Mouse (Mus musculus): ENCODE results near the gene Tbx10.
"Not testable (repeated sequence)": the region's sequence is repeated elsewhere in the genome, so short reads cannot be mapped to it uniquely, and the experiment has no call there.

Tbx10 gene

DNA sequence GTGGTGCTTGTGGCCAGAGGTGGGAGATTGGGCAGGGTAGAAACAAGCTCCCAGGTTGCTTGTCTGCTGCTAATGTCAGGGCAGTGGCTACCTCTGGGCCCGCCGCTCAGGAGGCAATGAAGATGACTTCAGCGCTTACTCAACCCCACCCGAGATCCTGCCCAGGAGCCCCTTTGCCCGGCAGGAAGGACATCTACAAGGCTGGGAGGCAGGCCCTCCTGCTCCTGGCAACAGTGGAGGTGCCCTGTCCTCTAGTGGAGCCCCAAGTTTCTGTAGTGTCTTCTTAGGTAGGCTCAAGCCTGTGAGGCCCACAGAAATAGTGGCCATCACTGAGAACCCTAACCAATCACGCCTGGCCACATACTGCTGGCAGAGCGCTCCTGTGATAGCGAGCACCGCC, 12.5 kb downstream of the Tbx10 start:
- peak; percentile 27 for DNase-seq

DNA sequence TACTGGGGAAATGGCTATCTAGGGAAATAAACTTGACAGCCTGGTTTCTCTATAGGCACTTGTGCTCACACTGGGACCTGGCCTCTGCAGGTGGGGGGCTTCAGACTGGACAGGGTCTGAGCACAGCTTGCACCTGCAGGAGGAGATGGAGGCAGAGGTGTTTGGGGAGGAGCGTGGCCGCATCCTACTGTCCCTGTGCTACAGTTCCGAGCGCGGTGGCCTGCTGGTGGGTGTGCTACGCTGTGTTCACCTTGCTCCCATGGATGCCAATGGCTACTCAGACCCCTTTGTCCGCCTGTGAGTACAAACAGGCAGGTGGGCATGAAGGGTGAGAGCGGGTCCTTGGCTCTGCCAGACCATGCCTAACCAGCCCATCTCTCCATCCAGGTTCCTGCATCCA, 13.4 kb downstream of the Tbx10 start:
- DNase-seq: peak; percentile 19

DNA sequence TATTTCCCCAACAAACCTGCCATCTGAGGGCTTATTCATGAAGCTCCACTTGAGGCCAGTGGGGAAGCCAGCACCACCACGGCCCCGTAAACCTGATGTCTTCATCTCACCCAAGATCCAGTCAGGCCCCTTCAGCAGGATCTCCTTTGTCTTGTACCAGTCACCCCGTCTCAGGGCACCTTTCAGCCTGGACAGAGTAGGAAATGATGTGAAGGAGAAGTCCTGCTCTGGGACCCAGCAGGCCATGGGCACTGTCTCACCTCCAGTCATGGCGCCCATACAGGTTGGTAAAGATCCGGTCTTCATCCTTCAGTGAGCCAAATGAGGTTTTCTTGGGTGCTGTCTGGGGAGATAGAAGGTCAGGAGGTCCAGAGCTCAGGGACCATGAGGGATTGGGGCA, 18.5 kb downstream of the Tbx10 start:
- DNase-seq: peak; percentile 32

DNA sequence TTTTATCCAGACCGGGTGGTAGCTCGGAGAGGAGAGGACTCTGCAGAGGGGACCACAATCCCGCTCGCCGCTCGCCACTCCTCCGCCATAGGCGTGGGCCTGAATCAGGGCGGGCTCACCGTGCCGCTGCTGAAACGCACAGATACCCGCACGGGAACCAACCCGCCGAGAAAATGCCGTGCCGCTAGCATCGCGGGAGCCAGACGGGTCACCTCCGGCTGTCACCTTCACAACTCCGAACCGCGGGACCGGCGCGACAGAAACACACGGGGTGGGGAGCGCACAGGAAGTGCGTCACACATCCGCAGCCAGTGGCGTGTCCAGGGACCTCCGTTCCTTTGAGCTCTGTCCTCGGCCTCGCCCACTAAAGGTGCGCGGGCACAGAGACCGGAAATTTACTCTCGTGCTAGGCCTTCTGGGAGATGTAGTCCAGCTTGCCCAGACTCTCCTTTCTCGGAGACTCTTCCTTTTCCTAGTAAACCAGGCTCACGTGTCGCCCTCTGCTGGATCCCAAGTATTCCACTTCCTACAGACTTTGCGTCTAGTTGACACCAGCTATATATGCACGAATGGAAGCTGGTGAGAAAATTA, 20.0 kb downstream of the Tbx10 start, which contains the start of gene Ndufv1:
Ndufv1 (minus strand) TSS at position 375 of the 591 bp plus-strand sequence.
- DNase-seq: peak; percentile 99

DNA sequence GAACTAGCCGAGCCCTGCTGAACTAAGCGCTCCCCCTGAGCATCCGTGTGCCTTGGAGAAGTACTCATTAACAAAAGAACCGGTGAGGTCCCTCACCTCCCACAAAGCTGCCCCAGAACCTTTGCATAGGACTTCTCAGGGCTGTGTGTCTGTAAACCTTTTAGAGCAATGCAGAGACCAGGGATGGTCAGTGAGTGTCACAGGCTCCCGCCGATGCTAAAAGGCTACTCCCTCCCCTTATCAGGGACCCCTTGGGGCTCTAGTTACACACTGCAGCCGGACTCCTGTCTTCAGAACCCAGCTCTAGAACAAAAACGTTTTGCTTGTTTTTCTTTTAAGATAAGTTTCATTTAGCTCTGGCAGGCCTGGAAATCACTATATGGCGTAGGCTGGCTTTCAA, 20.5 kb downstream of the Tbx10 start:
- DNase-seq: no peak

DNA sequence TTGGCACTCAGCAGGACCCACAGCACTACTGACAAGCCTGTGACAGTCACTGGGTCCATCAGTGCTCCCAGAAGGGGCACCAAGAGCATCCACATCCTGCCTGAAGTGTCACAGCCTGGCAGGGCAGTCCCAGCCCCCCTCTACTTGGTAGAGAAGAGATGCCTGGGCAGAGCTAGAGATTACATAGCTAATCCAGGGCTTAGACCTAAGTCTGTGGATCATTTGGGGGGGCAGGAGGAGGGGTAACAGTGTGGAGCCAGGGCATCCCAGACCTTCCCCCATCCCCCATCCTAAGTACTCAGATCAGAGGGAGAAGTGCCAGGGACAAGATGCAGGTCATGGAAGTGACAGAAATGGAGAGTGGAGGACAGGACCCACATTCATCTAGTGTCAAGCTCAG, 22.2 kb downstream of the Tbx10 start:
- peak; percentile 38 for DNase-seq

DNA sequence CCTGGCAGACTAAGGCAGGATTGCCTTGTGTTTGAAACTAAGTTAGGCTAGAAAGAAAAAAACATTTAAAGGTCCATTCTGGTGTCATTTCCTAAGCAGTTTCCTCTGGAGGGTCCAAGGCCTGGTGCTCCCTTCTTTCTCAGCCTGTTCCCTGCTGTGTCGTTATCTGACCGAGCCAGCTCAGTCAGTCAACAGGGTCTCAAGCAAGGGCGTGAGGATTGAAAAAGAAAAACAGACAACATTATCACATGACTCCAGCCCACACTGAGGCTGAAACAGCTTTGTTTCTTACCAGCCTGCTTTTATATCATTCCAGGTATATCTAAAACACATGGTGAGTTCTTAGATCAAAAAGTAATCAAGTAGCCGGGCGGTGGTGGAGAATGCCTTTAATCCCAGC, 23.1 kb downstream of the Tbx10 start:
- DNase-seq: no peak

DNA sequence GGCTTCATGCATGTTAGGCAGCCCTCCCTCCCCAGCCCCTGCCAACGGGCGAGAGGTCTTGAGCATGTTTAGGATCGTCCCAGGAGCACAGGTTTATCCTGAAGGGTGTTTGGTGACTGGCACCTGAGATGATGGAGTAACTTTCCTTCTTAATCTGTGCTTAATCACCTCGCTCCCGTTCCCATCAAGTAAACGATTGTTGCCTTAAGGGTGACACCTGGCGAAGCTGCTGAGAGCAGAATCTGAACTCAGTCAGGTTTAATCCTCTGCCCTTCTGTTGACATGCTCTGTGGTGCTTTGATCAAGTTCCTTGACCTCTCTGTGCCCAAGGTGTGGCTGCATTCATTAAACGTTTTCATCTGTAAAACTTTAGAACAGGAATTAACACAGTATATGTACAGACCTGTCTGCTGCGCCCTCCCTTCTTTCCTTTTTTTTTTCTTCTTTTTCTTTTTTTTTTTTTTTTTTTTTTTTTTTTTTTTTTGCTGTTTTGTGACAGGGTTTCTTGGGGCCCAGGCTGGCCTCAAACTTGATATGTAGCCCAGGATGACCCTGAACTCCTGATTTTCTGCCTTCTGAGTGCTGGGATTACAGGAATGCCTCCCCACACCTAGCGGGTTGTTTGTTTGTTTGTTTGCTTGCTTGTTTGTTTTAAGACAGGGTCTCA, 25.5 kb downstream of the Tbx10 start:
- DNase-seq: no peak

DNA sequence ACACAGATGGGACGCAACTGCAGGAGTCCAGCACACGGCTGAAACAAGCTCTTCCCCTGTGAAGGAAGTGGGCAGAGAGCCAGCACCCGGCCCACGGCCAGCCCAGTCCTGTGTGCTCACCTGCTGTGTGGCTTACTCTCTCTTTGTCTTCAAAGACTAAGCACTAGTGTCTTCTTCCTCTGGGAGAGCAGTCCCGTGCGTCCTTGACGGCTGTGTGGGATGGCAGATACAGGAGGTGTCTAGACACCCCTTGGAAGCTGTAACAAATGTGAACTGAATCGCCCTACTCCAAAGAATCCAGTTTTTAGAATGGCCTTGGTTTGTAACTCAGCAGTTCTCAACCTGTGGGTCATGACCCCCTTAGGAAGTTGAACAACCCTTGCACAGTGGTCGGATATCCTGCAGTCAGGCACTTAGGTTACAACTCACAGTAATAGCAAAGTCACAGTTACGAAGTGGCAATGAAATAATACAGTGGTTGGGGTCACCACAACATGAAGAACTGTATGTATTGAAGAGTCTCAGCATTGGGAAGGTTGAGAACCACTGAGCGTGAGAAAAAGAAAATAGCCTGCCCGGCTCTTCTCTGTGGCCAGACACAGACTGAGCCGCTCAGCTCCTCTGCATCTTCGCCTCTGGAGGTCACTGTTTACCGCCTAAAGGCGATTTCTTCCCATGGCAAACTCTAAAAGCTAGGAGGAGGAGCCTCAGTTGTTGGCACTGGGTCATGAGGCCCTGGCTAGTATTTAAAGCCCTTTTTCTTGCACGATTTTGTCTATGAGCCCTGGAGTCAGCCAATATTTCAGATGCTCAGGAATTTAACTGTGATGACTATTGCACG, 26.4 kb downstream of the Tbx10 start:
- DNase-seq: peak; percentile 90

DNA sequence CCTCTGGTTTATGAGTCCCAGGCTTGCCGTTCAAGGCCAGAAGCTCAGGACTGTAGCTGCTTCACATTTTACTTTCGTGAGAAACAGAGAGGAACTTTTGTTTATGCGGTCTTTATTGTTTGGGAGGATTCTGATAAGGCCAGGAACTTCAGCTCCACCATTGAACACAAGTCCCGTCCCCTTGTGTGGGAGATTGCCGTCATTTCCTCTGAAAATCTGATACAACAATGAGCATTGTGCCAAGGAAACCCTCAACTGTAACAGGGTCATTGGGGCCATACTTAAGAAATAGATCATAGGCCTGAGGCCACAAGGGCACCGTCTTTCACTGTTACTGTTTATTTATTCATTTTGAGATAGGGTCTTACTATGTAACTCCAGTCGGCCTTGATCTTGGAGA, 30.6 kb downstream of the Tbx10 start:
- no peak for DNase-seq

DNA sequence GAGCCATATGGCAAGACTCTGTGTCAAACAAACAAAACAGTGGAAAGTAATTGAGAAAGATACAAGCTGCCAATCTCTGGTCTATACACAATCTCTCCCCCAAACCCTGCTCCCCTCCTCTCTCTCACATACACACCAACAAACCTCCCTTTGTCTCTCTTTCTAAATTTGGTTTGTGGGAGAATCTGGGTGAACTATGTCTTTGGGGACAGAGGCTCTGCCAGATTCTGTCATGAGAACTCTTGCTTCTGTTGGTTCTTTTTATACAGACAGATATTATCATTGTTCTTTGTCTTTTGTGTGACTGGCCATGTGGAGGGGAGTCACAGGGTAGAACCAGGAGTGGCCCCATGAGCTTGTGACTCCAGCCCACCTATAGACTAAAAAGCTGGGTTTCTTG, 35.0 kb downstream of the Tbx10 start:
- no peak for DNase-seq

DNA sequence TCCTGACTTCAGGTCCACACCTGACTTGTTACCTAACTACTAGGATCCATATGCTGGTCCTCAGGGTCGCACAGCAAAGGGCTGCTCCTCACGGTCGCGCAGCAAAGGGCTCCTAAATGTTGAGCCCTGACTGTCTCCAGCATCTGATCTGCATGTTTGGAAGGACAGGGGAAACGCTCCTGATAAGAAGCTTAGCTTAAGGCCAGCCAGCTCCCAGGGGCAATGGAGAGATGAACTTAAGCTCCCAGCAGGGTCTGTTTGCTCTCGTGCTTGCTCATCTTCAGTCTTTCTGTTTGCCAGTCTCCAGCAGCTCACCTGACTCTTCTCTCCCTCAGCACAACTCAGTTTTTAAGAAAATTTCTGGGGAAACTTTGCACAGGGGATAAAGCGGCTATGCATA, 40.1 kb downstream of the Tbx10 start:
- DNase-seq: no peak

DNA sequence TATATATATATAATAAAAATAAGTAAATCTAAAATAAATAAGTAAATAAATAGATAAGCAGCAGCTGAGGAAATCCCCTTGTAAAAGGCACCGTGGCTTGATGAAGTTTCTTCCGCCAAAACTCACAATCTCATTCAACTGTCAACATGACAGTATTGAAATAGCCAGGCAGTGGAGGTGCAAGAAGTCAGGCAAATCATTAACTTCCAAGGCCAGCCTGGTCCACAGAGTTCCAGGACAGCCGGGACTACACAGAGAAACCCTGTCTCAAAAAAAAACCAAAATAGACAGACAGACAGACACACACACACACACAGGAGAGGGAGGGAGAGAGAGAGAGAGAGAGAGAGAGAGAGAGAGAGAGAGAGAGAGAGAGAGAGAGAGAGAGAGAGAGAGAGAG, 40.7 kb downstream of the Tbx10 start:
- no peak for DNase-seq

DNA sequence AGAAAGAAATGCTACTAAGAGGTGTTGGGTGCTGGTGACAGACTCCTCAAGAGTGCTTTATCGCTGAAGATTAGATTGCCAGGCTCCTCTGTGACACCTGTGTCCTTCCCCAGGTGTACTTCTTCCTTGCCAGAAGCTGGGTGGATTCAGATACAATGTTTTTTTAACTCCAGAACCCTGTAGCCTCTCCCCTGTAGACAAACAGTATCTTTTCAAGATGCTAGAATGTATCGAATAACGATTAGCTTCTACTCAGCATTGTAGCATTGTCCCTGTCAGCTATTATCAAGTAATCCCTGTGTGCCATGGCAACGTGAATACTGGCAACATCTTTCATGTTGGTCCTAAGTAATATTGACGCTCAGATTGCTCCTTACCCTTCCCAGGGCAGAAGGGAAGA, 41.2 kb downstream of the Tbx10 start:
- no peak for DNase-seq

DNA sequence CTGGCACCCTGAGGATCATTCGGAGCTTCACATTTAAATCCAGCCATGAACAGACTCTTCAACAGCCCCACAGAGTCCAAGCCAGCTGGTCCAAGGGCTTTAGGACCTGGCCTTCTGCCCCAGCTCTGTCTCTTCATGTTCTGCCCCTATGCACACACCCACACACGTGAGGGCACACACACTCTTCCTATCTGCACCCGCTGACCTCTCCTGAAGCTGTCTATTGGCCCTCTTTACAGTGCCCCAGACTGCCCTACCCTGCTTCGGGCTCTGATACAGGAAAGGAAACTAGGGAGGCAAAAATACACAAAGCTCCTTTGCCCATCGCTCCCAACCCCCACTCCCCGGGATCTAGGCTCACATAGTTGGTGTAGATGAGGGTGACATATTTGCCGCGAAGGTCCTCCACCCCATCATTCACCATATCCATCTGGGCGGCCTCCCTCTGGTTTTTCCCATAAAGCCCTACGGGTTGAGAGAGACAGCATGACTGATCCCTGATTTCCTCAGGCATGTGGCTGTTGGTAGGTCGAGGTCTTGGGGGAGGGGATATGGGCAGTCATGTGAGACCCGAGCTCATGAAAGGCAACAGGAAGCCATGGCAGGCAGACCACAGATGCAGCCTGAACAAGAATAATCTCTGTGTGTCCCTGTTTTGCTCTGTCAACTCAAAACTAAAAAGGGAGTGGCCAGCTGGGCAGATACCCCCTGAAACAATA, 43.9 kb downstream of the Tbx10 start:
- no peak for DNase-seq

DNA sequence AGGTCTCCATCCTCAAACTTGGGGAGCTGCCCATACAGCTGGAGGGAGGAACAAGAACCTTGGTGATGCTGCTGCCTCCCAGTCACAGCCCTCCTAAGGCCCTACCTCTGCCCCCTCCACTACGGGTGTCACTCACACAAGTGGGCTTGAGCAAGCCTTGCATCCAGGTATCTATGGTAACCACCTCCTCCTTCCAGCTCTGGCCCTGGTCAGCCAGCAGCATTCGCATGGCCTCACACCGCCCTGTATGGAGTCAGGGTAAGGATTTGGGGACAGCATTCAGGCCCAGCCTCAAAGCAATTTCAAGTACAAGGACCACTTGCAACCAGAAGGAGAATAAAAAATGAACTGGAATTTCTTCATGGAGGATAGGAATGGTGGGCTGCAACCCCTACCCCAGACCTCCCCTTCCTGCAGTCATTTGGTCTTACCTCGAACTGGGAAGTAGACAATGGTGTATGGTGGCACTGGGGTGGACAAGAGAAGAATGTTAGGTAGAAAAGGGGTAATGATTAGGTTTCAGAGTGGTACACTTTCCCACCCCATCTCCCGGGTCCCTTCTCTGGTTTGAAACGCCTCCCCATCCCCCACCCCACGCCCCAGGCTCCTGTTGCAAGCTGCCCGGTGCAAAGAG, 44.7 kb downstream of the Tbx10 start:
- DNase-seq: not testable (repeated sequence)

DNA sequence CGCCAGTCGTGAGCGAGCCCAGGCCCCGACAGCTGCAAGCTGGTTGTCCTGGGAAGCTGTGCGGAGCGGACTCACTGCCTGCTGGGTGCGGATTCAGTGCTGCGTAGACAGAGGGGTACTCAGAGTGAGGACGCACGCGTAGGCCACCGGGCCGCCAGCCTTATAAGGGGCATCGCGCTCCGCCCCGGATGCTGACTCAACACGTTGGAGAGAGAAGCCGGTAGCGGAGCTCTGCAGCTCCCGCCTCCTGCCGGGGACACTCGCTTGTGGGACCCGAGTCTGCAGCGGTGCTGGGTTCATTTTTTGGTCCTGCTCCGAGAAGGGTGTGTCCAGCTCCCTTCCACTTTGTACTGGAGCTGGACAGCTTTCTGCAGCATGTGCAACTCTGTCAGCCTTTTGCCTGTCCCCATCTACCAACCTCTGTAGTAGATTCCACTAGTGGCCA, 45.3 kb downstream of the Tbx10 start, which contains the start of gene Gstp1:
Gstp1 (minus strand) TSS at position 198 of the 445 bp plus-strand sequence.
- peak; percentile 85 for DNase-seq

DNA sequence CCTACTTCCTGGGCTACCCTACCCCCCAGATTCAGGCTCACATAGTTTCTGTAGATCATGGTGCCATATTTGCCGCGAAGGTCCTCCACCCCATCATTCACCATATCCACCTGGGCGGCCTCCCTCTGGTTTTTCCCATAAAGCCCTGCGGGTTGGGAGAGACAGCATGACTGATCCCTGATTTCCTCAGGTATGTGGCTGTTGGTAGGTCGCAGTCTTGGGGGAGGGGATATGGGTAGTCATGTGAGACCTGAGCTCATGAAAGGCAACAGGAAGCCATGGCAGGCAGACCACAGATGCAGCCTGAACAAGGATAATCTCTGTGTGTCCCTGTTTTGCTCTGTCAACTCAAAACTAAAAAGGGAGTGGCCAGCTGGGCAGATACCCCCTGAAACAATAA, 48.4 kb downstream of the Tbx10 start:
- DNase-seq: not testable (repeated sequence)

DNA sequence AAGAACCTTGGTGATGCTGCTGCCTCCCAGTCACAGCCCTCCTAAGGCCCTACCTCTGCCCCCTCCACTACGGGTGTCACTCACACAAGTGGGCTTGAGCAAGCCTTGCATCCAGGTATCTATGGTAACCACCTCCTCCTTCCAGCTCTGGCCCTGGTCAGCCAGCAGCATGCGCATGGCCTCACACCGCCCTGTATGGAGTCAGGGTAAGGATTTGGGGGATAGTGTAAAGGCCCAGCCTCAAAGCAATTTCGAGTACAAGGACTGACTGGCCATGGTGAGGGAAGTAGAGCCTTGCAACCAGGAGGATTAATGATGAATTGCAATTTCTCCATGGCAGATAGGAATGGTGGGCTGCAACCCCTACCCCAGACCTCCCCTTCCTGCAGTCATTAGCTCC, 48.9 kb downstream of the Tbx10 start:
- not testable (repeated sequence) for DNase-seq

DNA sequence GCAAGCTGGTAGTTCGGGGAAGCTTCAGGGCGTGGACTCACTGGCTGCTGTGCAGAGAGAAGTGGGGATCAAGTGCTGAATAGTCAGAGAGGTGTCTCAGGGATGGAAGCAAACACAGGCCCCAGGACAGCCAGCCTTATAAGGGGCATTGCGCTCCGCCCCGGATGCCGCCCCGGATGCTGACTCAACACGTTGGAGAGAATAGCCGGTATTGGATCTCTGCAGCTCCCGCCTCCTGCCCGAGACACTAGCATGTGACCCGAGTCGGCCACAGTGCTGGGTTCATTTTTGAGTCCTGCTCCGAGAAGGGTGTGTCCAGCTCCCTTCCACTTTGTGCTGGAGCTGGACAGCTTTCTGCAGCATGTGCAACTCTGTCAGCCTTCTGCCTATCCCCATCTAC, 49.6 kb downstream of the Tbx10 start:
- no peak for DNase-seq

DNA sequence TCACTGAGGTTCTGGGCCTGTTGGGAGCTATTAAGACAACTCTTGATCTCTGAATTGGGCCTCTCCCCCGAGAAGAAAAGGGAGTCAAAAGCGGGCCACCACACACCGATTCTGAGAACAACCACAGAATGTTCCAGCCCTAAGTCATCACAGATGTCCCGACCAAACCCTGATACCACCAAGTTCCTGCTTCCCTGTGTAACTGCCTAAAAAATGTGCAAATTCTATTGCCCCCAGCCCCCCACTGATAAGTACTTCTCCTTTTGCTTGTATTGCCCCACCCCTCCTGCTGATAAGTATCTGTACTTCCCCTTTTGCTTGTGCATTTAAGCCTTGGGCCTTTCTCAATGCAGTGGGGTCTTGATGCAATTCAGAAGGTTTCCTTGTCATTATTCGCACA, 51.6 kb downstream of the Tbx10 start:
- DNase-seq: not testable (repeated sequence)

All from cerebellum, adult 9-11 months (tissue).